Mouse (Mus musculus): ENCODE measurements around the gene Macrod2. TPM values are rescaled to one million over a fixed set of nuclear protein-coding genes. Genes with fewer than 3 reads are reported as not detected.

The Macrod2 gene
- polyA plus RNA-seq, 1 experiment from 2014 or later = 59.2 TPM

- no peaks in the 10 kb centered on the region for H3K36me3 ChIP-seq
- H3K9ac ChIP-seq = no peak overlapping the region
- ATAC-seq (ENCODE audit: low FRiP score) = no peak
- H3K9me3 ChIP-seq (replicated peaks) = no peaks in the 10 kb centered on the region
- no peak overlapping the region for H3K4me2 ChIP-seq (replicated peaks)
- H3K4me3 ChIP-seq = no peak overlapping the region
- no peaks in the 10 kb centered on the region for H3K27me3 ChIP-seq
- H3K4me1 ChIP-seq = no peaks in the 10 kb centered on the region
- H3K27ac ChIP-seq = no peak overlapping the region
- WGBS = 32% methylated on average over 4 of the region's 4 CpGs
Observed at GRCm38 (mm10) chr2:141163918-141164317, 768.8 kb downstream of the Macrod2 start.

GRCm38 (mm10) chr2:141169586-141169985 lies 774.5 kb downstream of the Macrod2 start:
- Histone ChIP-seq H3K4me3 (no peak overlapping the region), H3K9me3 (replicated peaks) (no peaks in the 10 kb centered on the region), H3K9ac (no peak overlapping the region), H3K27ac (no peak overlapping the region), H3K4me2 (replicated peaks) (no peak overlapping the region), H3K27me3 (no peaks in the 10 kb centered on the region), H3K4me1 (no peaks in the 10 kb centered on the region), H3K36me3 (no peaks in the 10 kb centered on the region)
- no peak for ATAC-seq (ENCODE audit: low FRiP score)
- WGBS = 87% methylated on average over 3 of the region's 3 CpGs

GRCm38 (mm10) chr2:141173167-141173566 lies 778.1 kb downstream of the Macrod2 start:
- Histone ChIP-seq H3K9me3 (replicated peaks) (no peaks in the 10 kb centered on the region), H3K4me2 (replicated peaks) (no peak overlapping the region), H3K36me3 (no peaks in the 10 kb centered on the region), H3K9ac (no peak overlapping the region), H3K4me1 (no peaks in the 10 kb centered on the region), H3K27me3 (no peaks in the 10 kb centered on the region), H3K4me3 (no peak overlapping the region), H3K27ac (no peak overlapping the region)
- no peak for ATAC-seq (ENCODE audit: low FRiP score)
- 50% methylated on average over 1 of the region's 1 CpGs for WGBS

DNA sequence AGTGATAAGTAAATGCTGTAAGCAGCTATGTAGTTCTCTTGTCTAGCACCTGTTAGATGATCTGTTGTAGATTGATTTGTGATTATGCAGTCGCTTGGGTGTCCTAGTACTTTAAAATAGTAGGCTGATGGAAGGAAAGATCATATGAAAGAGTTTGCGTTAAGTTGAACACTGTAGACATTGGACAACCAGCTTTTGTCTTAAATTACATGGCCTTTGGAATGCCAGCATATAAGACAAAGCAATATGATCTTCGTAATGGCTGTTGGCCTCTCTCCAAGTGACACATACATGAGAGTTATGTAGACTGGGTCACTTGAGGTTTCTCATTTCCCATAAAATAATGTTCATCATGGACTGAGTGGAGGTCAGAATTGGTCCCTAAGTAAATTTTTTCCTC lies 778.5 kb downstream of the Macrod2 start:
- 79% methylated on average over 3 of the region's 3 CpGs for WGBS

DNA sequence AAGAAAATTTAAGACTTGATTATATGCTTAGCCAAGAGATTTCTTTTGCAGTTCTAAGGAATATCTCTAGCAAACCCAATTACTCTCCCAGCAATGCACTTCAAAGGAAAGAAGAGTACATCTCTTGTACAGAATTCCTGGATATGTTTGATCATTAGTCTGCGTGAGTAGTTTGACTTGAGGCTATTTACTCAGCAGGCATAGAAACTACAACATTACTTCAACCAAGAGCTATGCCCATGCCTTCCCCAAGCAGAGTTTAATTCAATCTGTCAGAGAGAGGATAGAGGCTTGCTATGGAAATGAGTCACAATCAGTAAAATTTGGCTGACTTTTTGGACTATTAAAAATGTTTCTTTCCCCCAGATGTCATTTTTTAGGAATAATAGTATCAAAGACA lies 785.5 kb downstream of the Macrod2 start:
- H3K9ac ChIP-seq = no peak overlapping the region
- no peak overlapping the region for H3K4me3 ChIP-seq
- H3K4me1 ChIP-seq = no peaks in the 10 kb centered on the region
- H3K4me2 ChIP-seq (replicated peaks) = no peak overlapping the region
- H3K9me3 ChIP-seq (replicated peaks) = no peaks in the 10 kb centered on the region
- no peak overlapping the region for H3K27ac ChIP-seq
- no peaks in the 10 kb centered on the region for H3K36me3 ChIP-seq
- no peaks in the 10 kb centered on the region for H3K27me3 ChIP-seq
- no peak for ATAC-seq (ENCODE audit: low FRiP score)
- 75% methylated on average over 1 of the region's 1 CpGs for WGBS

More for the DNA sequence above, 778.5 kb downstream of the Macrod2 start:
- H3K27me3 ChIP-seq = no peaks in the 10 kb centered on the region
- ATAC-seq (ENCODE audit: low FRiP score) = no peak
- no peak overlapping the region for H3K27ac ChIP-seq
- H3K9me3 ChIP-seq (replicated peaks) = no peaks in the 10 kb centered on the region
- H3K4me1 ChIP-seq = no peaks in the 10 kb centered on the region
- H3K9ac ChIP-seq = no peak overlapping the region
- no peak overlapping the region for H3K4me3 ChIP-seq
- no peak overlapping the region for H3K4me2 ChIP-seq (replicated peaks)
- H3K36me3 ChIP-seq = no peaks in the 10 kb centered on the region

DNA sequence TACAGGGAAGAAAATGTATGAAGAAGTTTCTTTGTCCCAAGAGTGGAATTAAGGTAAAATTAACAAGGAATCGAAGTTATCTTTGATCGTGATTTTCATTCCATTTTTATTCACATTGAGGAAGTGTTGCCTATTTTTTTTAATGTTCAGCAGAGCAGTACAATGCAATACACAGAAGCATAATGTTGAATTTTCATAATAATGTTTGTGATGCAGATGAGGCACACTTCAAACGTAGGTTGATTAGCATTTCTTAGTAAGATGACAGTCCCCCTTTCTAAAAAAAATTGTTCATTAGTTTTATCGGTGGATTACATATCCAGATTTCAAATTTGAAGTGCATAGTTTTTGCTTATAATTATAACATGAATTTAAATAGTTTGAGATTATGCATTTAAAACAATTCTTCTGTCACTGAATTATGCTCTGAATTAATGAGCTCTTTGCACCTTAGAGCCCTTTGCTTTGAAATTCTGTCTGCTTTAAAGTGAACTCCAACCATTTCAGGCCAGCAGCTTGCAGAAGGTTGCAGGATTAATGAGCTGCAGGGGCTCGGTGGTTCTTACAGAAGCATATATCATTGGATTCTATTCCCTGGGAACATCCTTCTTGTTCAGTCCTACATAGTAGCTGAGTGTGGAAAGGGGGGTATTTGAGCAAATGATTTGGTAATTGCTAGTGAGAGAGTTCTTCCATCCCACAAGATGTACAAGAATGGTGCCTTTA lies 787.1 kb downstream of the Macrod2 start:
- no peak overlapping the region for H3K9ac ChIP-seq
- no peaks in the 10 kb centered on the region for H3K27me3 ChIP-seq
- peak; percentile 38; the same call in 1 of the 2 replicates for ATAC-seq (ENCODE audit: low FRiP score)
- no peaks in the 10 kb centered on the region for H3K36me3 ChIP-seq
- no peak overlapping the region for H3K4me3 ChIP-seq
- no peaks in the 10 kb centered on the region for H3K4me1 ChIP-seq
- WGBS = 62% methylated on average over 5 of the region's 5 CpGs
- no peak overlapping the region for H3K27ac ChIP-seq
- no peaks in the 10 kb centered on the region for H3K9me3 ChIP-seq (replicated peaks)
- no peak overlapping the region for H3K4me2 ChIP-seq (replicated peaks)

GRCm38 (mm10) chr2:141194476-141194875 lies 799.4 kb downstream of the Macrod2 start:
- H3K4me2 ChIP-seq (replicated peaks) = no peak overlapping the region
- H3K9me3 ChIP-seq (replicated peaks) = no peaks in the 10 kb centered on the region
- H3K27me3 ChIP-seq = no peaks in the 10 kb centered on the region
- ATAC-seq (ENCODE audit: low FRiP score) = no peak
- no peak overlapping the region for H3K9ac ChIP-seq
- no peak overlapping the region for H3K27ac ChIP-seq
- no peaks in the 10 kb centered on the region for H3K4me1 ChIP-seq
- no peak overlapping the region for H3K4me3 ChIP-seq
- no peaks in the 10 kb centered on the region for H3K36me3 ChIP-seq

GRCm38 (mm10) chr2:141200481-141200880 lies 805.4 kb downstream of the Macrod2 start:
- Histone ChIP-seq H3K9ac (no peak overlapping the region), H3K36me3 (no peaks in the 10 kb centered on the region), H3K4me3 (no peak overlapping the region), H3K27me3 (no peaks in the 10 kb centered on the region), H3K4me1 (peaks cover 6% of the 10 kb centered on the region), H3K4me2 (replicated peaks) (no peak overlapping the region), H3K27ac (no peak overlapping the region), H3K9me3 (replicated peaks) (no peaks in the 10 kb centered on the region)
- no peak for ATAC-seq (ENCODE audit: low FRiP score)
- WGBS = 74% methylated on average over 4 of the region's 4 CpGs

DNA sequence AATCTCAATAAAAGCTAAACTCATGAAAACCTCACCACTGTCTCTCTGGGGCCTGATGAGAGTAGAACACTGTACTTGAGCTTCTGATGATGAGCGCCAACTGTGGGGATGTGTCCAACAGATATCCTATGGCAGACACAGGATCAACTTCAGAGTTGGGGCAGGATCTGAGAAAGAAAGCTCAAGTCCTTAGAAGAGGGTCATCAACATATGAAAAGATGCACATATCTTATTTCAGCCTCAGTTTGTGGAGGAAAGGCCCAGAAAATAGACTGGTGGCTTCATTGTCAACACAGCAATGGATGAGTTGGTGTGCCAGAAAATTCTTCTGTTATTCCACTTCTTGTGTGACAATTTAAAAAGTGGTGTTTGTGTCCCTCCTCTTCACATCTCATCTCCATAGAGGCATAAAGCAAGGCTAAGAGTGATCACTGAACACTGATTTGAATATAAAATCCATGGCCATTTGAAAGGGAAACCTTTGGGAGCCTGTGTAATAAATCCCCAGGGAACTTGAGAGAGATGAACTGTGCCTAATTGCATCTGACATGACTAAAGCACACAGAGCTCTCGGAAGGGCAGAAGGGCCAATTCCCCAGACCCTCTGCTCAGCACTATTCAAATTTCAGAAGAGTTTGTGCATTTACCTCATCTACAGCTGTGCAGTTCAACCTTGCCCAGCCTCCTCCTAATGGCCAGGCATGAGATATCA lies 806.4 kb downstream of the Macrod2 start:
- peak; percentile 79 for ATAC-seq (ENCODE audit: low FRiP score)
- WGBS = 58% methylated on average over 2 of the region's 2 CpGs

GRCm38 (mm10) chr2:141202015-141202364 lies 806.9 kb downstream of the Macrod2 start:
- no peak overlapping the region for H3K9ac ChIP-seq
- no peaks in the 10 kb centered on the region for H3K27me3 ChIP-seq
- ATAC-seq (ENCODE audit: low FRiP score) = no peak
- H3K27ac ChIP-seq = no peak overlapping the region
- 69% methylated on average over 1 of the region's 1 CpGs for WGBS
- H3K36me3 ChIP-seq = no peaks in the 10 kb centered on the region
- peaks cover 6% of the 10 kb centered on the region for H3K4me1 ChIP-seq
- no peak overlapping the region for H3K4me3 ChIP-seq
- H3K4me2 ChIP-seq (replicated peaks) = no peak overlapping the region
- H3K9me3 ChIP-seq (replicated peaks) = no peaks in the 10 kb centered on the region

More for the DNA sequence above, 806.4 kb downstream of the Macrod2 start:
- H3K9ac ChIP-seq = no peak overlapping the region
- H3K4me3 ChIP-seq = no peak overlapping the region
- H3K27me3 ChIP-seq = no peaks in the 10 kb centered on the region
- H3K4me1 ChIP-seq = peaks cover 6% of the 10 kb centered on the region
- no peaks in the 10 kb centered on the region for H3K9me3 ChIP-seq (replicated peaks)
- no peak overlapping the region for H3K27ac ChIP-seq
- H3K4me2 ChIP-seq (replicated peaks) = no peak overlapping the region
- no peaks in the 10 kb centered on the region for H3K36me3 ChIP-seq

DNA sequence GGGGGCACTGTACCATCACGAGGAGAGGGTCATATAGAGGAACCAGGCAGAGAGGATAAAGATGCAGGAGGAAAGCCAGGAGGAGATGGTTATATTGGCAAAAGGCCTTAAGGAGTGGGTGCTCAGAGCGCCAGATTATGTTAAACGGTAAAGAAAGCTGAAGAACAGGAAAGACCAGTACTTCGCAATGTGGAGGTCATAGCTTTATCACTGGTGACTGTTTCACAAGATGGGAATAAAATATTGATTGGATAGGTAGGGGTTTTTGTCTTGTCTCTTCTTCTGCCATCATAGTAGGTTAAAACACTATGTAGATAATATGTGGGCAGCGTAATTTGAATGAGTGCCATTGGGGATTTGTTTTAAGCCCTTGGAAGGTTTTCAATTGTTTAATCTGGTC lies 816.2 kb downstream of the Macrod2 start:
- Histone ChIP-seq H3K4me2 (replicated peaks) (no peak overlapping the region), H3K9ac (no peak overlapping the region), H3K36me3 (no peaks in the 10 kb centered on the region), H3K4me3 (no peak overlapping the region), H3K9me3 (replicated peaks) (no peaks in the 10 kb centered on the region), H3K4me1 (no peaks in the 10 kb centered on the region), H3K27ac (no peak overlapping the region), H3K27me3 (no peaks in the 10 kb centered on the region)
- ATAC-seq (ENCODE audit: low FRiP score) = no peak
- 90% methylated on average over 5 of the region's 5 CpGs for WGBS

GRCm38 (mm10) chr2:141212291-141212690 lies 817.2 kb downstream of the Macrod2 start:
- H3K4me2 ChIP-seq (replicated peaks) = no peak overlapping the region
- no peak overlapping the region for H3K27ac ChIP-seq
- H3K27me3 ChIP-seq = no peaks in the 10 kb centered on the region
- H3K4me3 ChIP-seq = no peak overlapping the region
- no peak for ATAC-seq (ENCODE audit: low FRiP score)
- WGBS = 90% methylated on average over 2 of the region's 2 CpGs
- no peaks in the 10 kb centered on the region for H3K4me1 ChIP-seq
- no peaks in the 10 kb centered on the region for H3K9me3 ChIP-seq (replicated peaks)
- no peak overlapping the region for H3K9ac ChIP-seq
- no peaks in the 10 kb centered on the region for H3K36me3 ChIP-seq

GRCm38 (mm10) chr2:141217490-141217889 lies 822.4 kb downstream of the Macrod2 start:
- H3K27me3 ChIP-seq = no peaks in the 10 kb centered on the region
- H3K4me3 ChIP-seq = no peak overlapping the region
- peaks cover 6% of the 10 kb centered on the region; the same call in 1 of the 2 replicates for H3K9me3 ChIP-seq (replicated peaks)
- H3K4me1 ChIP-seq = no peaks in the 10 kb centered on the region
- no peak overlapping the region for H3K9ac ChIP-seq
- H3K27ac ChIP-seq = no peak overlapping the region
- ATAC-seq (ENCODE audit: low FRiP score) = peak; percentile 81; the same call in 1 of the 2 replicates
- H3K4me2 ChIP-seq (replicated peaks) = no peak overlapping the region
- H3K36me3 ChIP-seq = no peaks in the 10 kb centered on the region
- WGBS = 54% methylated on average over 2 of the region's 2 CpGs
